Mouse (Mus musculus): Measurements from ENCODE around the gene Hoxb4.

GRCm38 (mm10) chr11:96320688-96321087, 2.6 kb downstream of the Hoxb4 start:
- TF ChIP-seq CTCF (conservative IDR thresholded peaks at IDR 0.05 in 1 of 2, IDR thresholded peaks at IDR 0.05 in 1 of 2; ENCODE audit: low read depth in 2 of 2, low read length in 2 of 2), result no peak
- TF ChIP-seq ZKSCAN1 (IDR thresholded peaks at IDR 0.05; ENCODE audit: borderline replicate concordance, low read depth, low read length), result no peak
